Mouse (Mus musculus): ENCODE data around the gene Map4k2. TPM values are rescaled to one million over a fixed set of nuclear protein-coding genes. Genes with fewer than 3 reads are reported as not detected.
A peak's percentile ranks its signal among the peaks of the same experiment; 100 is the strongest.

Gene Map4k2
- total and polyA plus RNA-seq, 3 experiments = 8.0 to 22.3 TPM; not detected in 1

GRCm38 (mm10) chr19:6373539-6374400 lies 32.8 kb downstream of the Map4k2 start:
- H3K9ac ChIP-seq (ENCODE audit: control insufficient read depth, low read depth, low read length, poor library complexity, severe bottlenecking) = no peak overlapping the region
- H3K27me3 ChIP-seq (ENCODE audit: control insufficient read depth in 1 of 2, insufficient read depth in 2 of 2, low read length in 2 of 2) = no peaks in the 10 kb centered on the region
- peak; percentile 74 for DNase-seq (ENCODE audit: low read depth, low spot score)
- peaks cover 13 to 15% of the 10 kb centered on the region in 2 experiments for H3K4me1 ChIP-seq (ENCODE audit: control insufficient read depth in 1 of 2, insufficient read depth in 2 of 2, low read length in 2 of 2)
- H3K36me3 ChIP-seq (ENCODE audit: control insufficient read depth in 1 of 2, insufficient read depth in 2 of 2, low read length in 2 of 2) = peaks cover 30 to 44% of the 10 kb centered on the region in 2 experiments
- H3K9me3 ChIP-seq (replicated peaks; ENCODE audit: insufficient read depth, low read length) = no peaks in the 10 kb centered on the region
- H3K27ac ChIP-seq (ENCODE audit: control insufficient read depth, low read depth, low read length) = no peak overlapping the region
- peaks cover 10% of the 10 kb centered on the region for H3K79me2 ChIP-seq (ENCODE audit: control insufficient read depth, insufficient read depth, low read length, poor library complexity)
- TF ChIP-seq GATA1 (IDR thresholded peaks at IDR 0.05; ENCODE audit: low read depth, low read length) = no peak
- TF ChIP-seq CTCF (IDR thresholded peaks at IDR 0.05 in 2 of 3, conservative IDR thresholded peaks at IDR 0.05 in 1 of 3; ENCODE audit: control insufficient read depth in 1 of 3, insufficient read depth in 1 of 3, low read depth in 2 of 3, low read length in 3 of 3, poor library complexity in 1 of 3, severe bottlenecking in 1 of 3) = peak; percentile 63 to 90 (median 79)
- H3K4me3 ChIP-seq (ENCODE audit: control insufficient read depth in 1 of 2, insufficient read depth in 1 of 2, low read depth in 2 of 2, low read length in 2 of 2) = no peak overlapping the region

DNA sequence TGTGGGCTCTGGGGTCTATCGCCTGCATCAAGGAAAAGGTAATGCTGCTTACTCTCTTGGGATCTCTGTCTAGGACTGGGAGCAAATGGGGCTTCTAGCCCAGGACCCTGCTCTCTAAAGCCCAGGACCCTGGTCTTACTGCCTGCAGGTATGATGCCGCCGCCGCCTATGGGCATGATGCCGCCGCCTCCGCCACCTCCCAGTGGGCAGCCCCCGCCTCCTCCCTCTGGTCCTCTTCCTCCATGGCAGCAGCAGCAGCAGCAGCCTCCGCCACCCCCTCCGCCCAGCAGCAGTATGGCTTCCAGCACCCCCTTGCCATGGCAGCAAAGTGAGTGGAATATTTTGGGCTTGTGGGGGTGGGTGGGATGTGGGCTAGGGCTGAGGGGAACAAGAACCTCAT lies 33.6 kb downstream of the Map4k2 start:
- Histone ChIP-seq H3K36me3 (ENCODE audit: control insufficient read depth in 1 of 2, insufficient read depth in 2 of 2, low read length in 2 of 2) (peaks cover 23 to 37% of the 10 kb centered on the region in 2 experiments), H3K9me3 (replicated peaks; ENCODE audit: insufficient read depth, low read length) (no peaks in the 10 kb centered on the region), H3K27ac (ENCODE audit: control insufficient read depth, low read depth, low read length) (no peak overlapping the region), H3K4me1 (ENCODE audit: control insufficient read depth in 1 of 2, insufficient read depth in 2 of 2, low read length in 2 of 2) (peaks cover 9% of the 10 kb centered on the region in 2 experiments), H3K9ac (ENCODE audit: control insufficient read depth, low read depth, low read length, poor library complexity, severe bottlenecking) (no peak overlapping the region), H3K27me3 (ENCODE audit: control insufficient read depth in 1 of 2, insufficient read depth in 2 of 2, low read length in 2 of 2) (no peaks in the 10 kb centered on the region), H3K4me3 (ENCODE audit: control insufficient read depth in 1 of 2, insufficient read depth in 1 of 2, low read depth in 2 of 2, low read length in 2 of 2) (no peak overlapping the region), H3K79me2 (ENCODE audit: control insufficient read depth, insufficient read depth, low read length, poor library complexity) (peaks cover 10% of the 10 kb centered on the region)
- no peak for DNase-seq (ENCODE audit: low read depth, low spot score)
- TF ChIP-seq BHLHE40 (IDR thresholded peaks at IDR 0.05; ENCODE audit: borderline replicate concordance, low read depth, low read length) = no peak
- TF ChIP-seq MXI1 (IDR thresholded peaks at IDR 0.05; ENCODE audit: low read depth, low read length) = no peak
- TF ChIP-seq SIN3A (IDR thresholded peaks at IDR 0.05; ENCODE audit: low read length) = no peak
- no peak for TF ChIP-seq ELF1 (IDR thresholded peaks at IDR 0.05; ENCODE audit: low read depth, low read length)
- no peak for TF ChIP-seq NRF1 (IDR thresholded peaks at IDR 0.05; ENCODE audit: insufficient read depth, low read depth, low read length, poor library complexity, severe bottlenecking)

DNA sequence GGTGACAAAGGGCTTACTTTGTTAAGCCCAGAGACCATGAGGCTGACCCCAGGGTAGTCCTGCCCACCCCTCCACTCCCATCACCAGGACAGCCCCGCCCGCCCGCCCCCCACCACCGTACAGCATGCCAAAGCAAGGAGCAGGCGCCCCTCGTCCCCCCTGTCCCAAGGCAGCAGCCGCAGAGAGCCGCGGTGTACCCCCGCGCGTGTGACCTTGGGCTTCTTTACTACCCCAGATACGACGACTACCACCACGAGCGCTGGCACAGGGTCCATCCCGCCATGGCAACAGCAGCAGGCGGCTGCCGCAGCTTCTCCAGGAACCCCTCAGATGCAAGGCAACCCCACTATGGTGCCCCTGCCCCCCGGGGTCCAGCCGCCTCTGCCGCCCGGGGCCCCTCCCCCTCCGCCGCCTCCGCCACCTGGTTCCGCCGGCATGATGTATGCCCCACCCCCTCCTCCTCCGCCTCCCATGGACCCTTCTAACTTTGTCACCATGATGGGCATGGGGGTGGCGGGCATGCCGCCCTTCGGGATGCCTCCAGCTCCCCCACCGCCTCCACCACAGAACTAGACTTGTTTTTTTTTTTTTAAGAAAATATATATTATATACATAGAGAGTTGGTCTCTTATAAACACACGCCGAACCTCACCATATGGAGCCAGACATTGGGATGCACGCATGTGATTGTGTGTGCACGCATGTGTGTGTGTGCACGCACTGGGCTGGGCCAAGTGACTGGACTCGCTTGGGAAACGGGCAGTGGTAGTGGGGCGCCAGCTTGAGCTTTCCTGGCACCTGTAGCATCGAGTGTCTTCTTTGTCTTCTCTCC lies 34.7 kb downstream of the Map4k2 start:
- no peak overlapping the region for H3K9ac ChIP-seq (ENCODE audit: control insufficient read depth, low read depth, low read length, poor library complexity, severe bottlenecking)
- H3K4me1 ChIP-seq (ENCODE audit: control insufficient read depth in 1 of 2, insufficient read depth in 2 of 2, low read length in 2 of 2) = peaks cover 1 to 2% of the 10 kb centered on the region in 2 experiments; a peak in 3 of 4 replicates

More for the DNA sequence above, 34.7 kb downstream of the Map4k2 start:
- Histone ChIP-seq H3K36me3 (ENCODE audit: control insufficient read depth in 1 of 2, insufficient read depth in 2 of 2, low read length in 2 of 2) (peaks cover 14 to 30% of the 10 kb centered on the region in 2 experiments), H3K27me3 (ENCODE audit: control insufficient read depth in 1 of 2, insufficient read depth in 2 of 2, low read length in 2 of 2) (no peaks in the 10 kb centered on the region), H3K27ac (ENCODE audit: control insufficient read depth, low read depth, low read length) (no peak overlapping the region), H3K79me2 (ENCODE audit: control insufficient read depth, insufficient read depth, low read length, poor library complexity) (peaks cover 5% of the 10 kb centered on the region), H3K9me3 (replicated peaks; ENCODE audit: insufficient read depth, low read length) (no peaks in the 10 kb centered on the region), H3K4me3 (ENCODE audit: control insufficient read depth in 1 of 2, insufficient read depth in 1 of 2, low read depth in 2 of 2, low read length in 2 of 2) (no peak overlapping the region)
- no peak for DNase-seq (ENCODE audit: low read depth, low spot score)
- TF ChIP-seq POLR2AphosphoS2 (IDR thresholded peaks at IDR 0.05; ENCODE audit: low read length) (0 out of 2 replicates have a peak, but pooled peaks have one; percentile 2), E2F4 (IDR thresholded peaks at IDR 0.05; ENCODE audit: borderline replicate concordance, low read depth, low read length) (no peak)
